Mouse (Mus musculus): Measurements from ENCODE around the gene Veph1. TPM values are rescaled to one million over a fixed set of nuclear protein-coding genes. Genes with fewer than 3 reads are reported as not detected.

Veph1 gene
- polyA plus RNA-seq, 1 experiment from 2014 or later = 0.77 TPM

- no peak overlapping the region for H3K27ac ChIP-seq (replicated peaks; ENCODE audit: low read depth, low read length)
- no peak overlapping the region for H3K4me3 ChIP-seq (ENCODE audit: low read depth, low read length)
- no peak overlapping the region for H3K9ac ChIP-seq (ENCODE audit: low read length)
- no peaks in the 10 kb centered on the region for H3K27me3 ChIP-seq (ENCODE audit: control insufficient read depth, insufficient read depth, low read length)
- H3K36me3 ChIP-seq (ENCODE audit: control insufficient read depth, insufficient read depth, low read length) = no peaks in the 10 kb centered on the region
- no peak overlapping the region for H3K4me2 ChIP-seq (ENCODE audit: low read depth, severe bottlenecking)
- no peaks in the 10 kb centered on the region for H3K9me3 ChIP-seq (ENCODE audit: control insufficient read depth, low read length)
- WGBS = 86% methylated on average over 5 of the region's 5 CpGs
- ATAC-seq (ENCODE audit: insufficient number of reproducible peaks, low FRiP score, low TSS enrichment, low read depth) = no peak
- no peak for DNase-seq (ENCODE audit: low spot score)
- peaks cover 9% of the 10 kb centered on the region for H3K4me1 ChIP-seq (ENCODE audit: control insufficient read depth, insufficient read depth, low read length)
These were observed 131.6 kb downstream of the Veph1 start for GRCm38 (mm10) chr3:66165026-66165425.

GRCm38 (mm10) chr3:66164585-66164984 is 132.1 kb downstream of the Veph1 start:
- Histone ChIP-seq H3K27ac (replicated peaks; ENCODE audit: low read depth, low read length) (no peak overlapping the region), H3K9ac (ENCODE audit: low read length) (no peak overlapping the region), H3K4me3 (ENCODE audit: low read depth, low read length) (no peak overlapping the region), H3K27me3 (ENCODE audit: control insufficient read depth, insufficient read depth, low read length) (no peaks in the 10 kb centered on the region), H3K9me3 (ENCODE audit: control insufficient read depth, low read length) (no peaks in the 10 kb centered on the region), H3K4me2 (ENCODE audit: low read depth, severe bottlenecking) (no peak overlapping the region), H3K36me3 (ENCODE audit: control insufficient read depth, insufficient read depth, low read length) (no peaks in the 10 kb centered on the region), H3K4me1 (ENCODE audit: control insufficient read depth, insufficient read depth, low read length) (peaks cover 9% of the 10 kb centered on the region)
- no peak for DNase-seq (ENCODE audit: low spot score)
- ATAC-seq (ENCODE audit: insufficient number of reproducible peaks, low FRiP score, low TSS enrichment, low read depth) = no peak
- 65% methylated on average over 3 of the region's 3 CpGs for WGBS

GRCm38 (mm10) chr3:66162612-66163011 is 134.0 kb downstream of the Veph1 start:
- Histone ChIP-seq H3K4me1 (ENCODE audit: control insufficient read depth, insufficient read depth, low read length) (peaks cover 9% of the 10 kb centered on the region), H3K36me3 (ENCODE audit: control insufficient read depth, insufficient read depth, low read length) (no peaks in the 10 kb centered on the region), H3K4me3 (ENCODE audit: low read depth, low read length) (no peak overlapping the region), H3K27ac (replicated peaks; ENCODE audit: low read depth, low read length) (no peak overlapping the region), H3K9ac (ENCODE audit: low read length) (no peak overlapping the region), H3K4me2 (ENCODE audit: low read depth, severe bottlenecking) (no peak overlapping the region), H3K9me3 (ENCODE audit: control insufficient read depth, low read length) (no peaks in the 10 kb centered on the region), H3K27me3 (ENCODE audit: control insufficient read depth, insufficient read depth, low read length) (no peaks in the 10 kb centered on the region)
- DNase-seq (ENCODE audit: low spot score) (no peak), ATAC-seq (ENCODE audit: insufficient number of reproducible peaks, low FRiP score, low TSS enrichment, low read depth) (no peak)
- 71% methylated on average over 6 of the region's 6 CpGs for WGBS

GRCm38 (mm10) chr3:66157947-66158346 is 138.7 kb downstream of the Veph1 start:
- no peak overlapping the region for H3K4me2 ChIP-seq (ENCODE audit: low read depth, severe bottlenecking)
- no peak overlapping the region for H3K4me3 ChIP-seq (ENCODE audit: low read depth, low read length)
- no peaks in the 10 kb centered on the region for H3K36me3 ChIP-seq (ENCODE audit: control insufficient read depth, insufficient read depth, low read length)
- DNase-seq (ENCODE audit: low spot score) (no peak), ATAC-seq (ENCODE audit: insufficient number of reproducible peaks, low FRiP score, low TSS enrichment, low read depth) (no peak)
- 87% methylated on average over 8 of the region's 8 CpGs for WGBS
- no peaks in the 10 kb centered on the region for H3K9me3 ChIP-seq (ENCODE audit: control insufficient read depth, low read length)
- H3K9ac ChIP-seq (ENCODE audit: low read length) = no peak overlapping the region
- H3K27ac ChIP-seq (replicated peaks; ENCODE audit: low read depth, low read length) = no peak overlapping the region
- H3K27me3 ChIP-seq (ENCODE audit: control insufficient read depth, insufficient read depth, low read length) = no peaks in the 10 kb centered on the region
- H3K4me1 ChIP-seq (ENCODE audit: control insufficient read depth, insufficient read depth, low read length) = no peaks in the 10 kb centered on the region

- no peak for DNase-seq (ENCODE audit: low spot score)
These were observed 159.0 kb downstream of the Veph1 start for GRCm38 (mm10) chr3:66137601-66138000.

GRCm38 (mm10) chr3:66131264-66131950 is 165.2 kb downstream of the Veph1 start:
- no peak overlapping the region for H3K27ac ChIP-seq (replicated peaks; ENCODE audit: low read depth, low read length)
- no peak overlapping the region for H3K4me2 ChIP-seq (ENCODE audit: low read depth, severe bottlenecking)
- no peaks in the 10 kb centered on the region for H3K4me1 ChIP-seq (ENCODE audit: control insufficient read depth, insufficient read depth, low read length)
- DNase-seq (ENCODE audit: low spot score) = no peak
- no peak for ATAC-seq (ENCODE audit: insufficient number of reproducible peaks, low FRiP score, low TSS enrichment, low read depth)
- H3K36me3 ChIP-seq (ENCODE audit: control insufficient read depth, insufficient read depth, low read length) = no peaks in the 10 kb centered on the region
- WGBS = 40% methylated on average over 4 of the region's 4 CpGs
- H3K27me3 ChIP-seq (ENCODE audit: control insufficient read depth, insufficient read depth, low read length) = no peaks in the 10 kb centered on the region
- H3K4me3 ChIP-seq (ENCODE audit: low read depth, low read length) = no peak overlapping the region
- H3K9me3 ChIP-seq (ENCODE audit: control insufficient read depth, low read length) = no peaks in the 10 kb centered on the region
- H3K9ac ChIP-seq (ENCODE audit: low read length) = no peak overlapping the region

More at GRCm38 (mm10) chr3:66137601-66138000, 159.0 kb downstream of the Veph1 start:
- H3K27me3 ChIP-seq (ENCODE audit: control insufficient read depth, insufficient read depth, low read length) = no peaks in the 10 kb centered on the region
- H3K4me1 ChIP-seq (ENCODE audit: control insufficient read depth, insufficient read depth, low read length) = no peaks in the 10 kb centered on the region
- H3K4me3 ChIP-seq (ENCODE audit: low read depth, low read length) = no peak overlapping the region
- no peak overlapping the region for H3K4me2 ChIP-seq (ENCODE audit: low read depth, severe bottlenecking)
- no peak for ATAC-seq (ENCODE audit: insufficient number of reproducible peaks, low FRiP score, low TSS enrichment, low read depth)
- H3K9me3 ChIP-seq (ENCODE audit: control insufficient read depth, low read length) = no peaks in the 10 kb centered on the region
- no peaks in the 10 kb centered on the region for H3K36me3 ChIP-seq (ENCODE audit: control insufficient read depth, insufficient read depth, low read length)
- H3K27ac ChIP-seq (replicated peaks; ENCODE audit: low read depth, low read length) = no peak overlapping the region
- no peak overlapping the region for H3K9ac ChIP-seq (ENCODE audit: low read length)
- 59% methylated on average over 7 of the region's 7 CpGs for WGBS

GRCm38 (mm10) chr3:66129689-66130088 is 166.9 kb downstream of the Veph1 start:
- no peaks in the 10 kb centered on the region for H3K27me3 ChIP-seq (ENCODE audit: control insufficient read depth, insufficient read depth, low read length)
- WGBS = 77% methylated on average over 5 of the region's 5 CpGs

GRCm38 (mm10) chr3:66105493-66105892 is 191.1 kb downstream of the Veph1 start:
- no peak overlapping the region for H3K9ac ChIP-seq (ENCODE audit: low read length)
- no peaks in the 10 kb centered on the region for H3K27me3 ChIP-seq (ENCODE audit: control insufficient read depth, insufficient read depth, low read length)
- H3K4me2 ChIP-seq (ENCODE audit: low read depth, severe bottlenecking) = no peak overlapping the region
- ATAC-seq (ENCODE audit: insufficient number of reproducible peaks, low FRiP score, low TSS enrichment, low read depth) = peak; percentile 44; the same call in 1 of the 2 replicates
- H3K4me3 ChIP-seq (ENCODE audit: low read depth, low read length) = no peak overlapping the region
- no peaks in the 10 kb centered on the region for H3K36me3 ChIP-seq (ENCODE audit: control insufficient read depth, insufficient read depth, low read length)
- H3K27ac ChIP-seq (replicated peaks; ENCODE audit: low read depth, low read length) = no peak overlapping the region
- WGBS = 24% methylated on average over 5 of the region's 5 CpGs
- no peak for DNase-seq (ENCODE audit: low spot score)
- no peaks in the 10 kb centered on the region for H3K9me3 ChIP-seq (ENCODE audit: control insufficient read depth, low read length)
- 0 out of 2 replicates have a peak, but pooled peaks cover 6% of the 10 kb centered on the region for H3K4me1 ChIP-seq (ENCODE audit: control insufficient read depth, insufficient read depth, low read length)

More at GRCm38 (mm10) chr3:66129689-66130088, 166.9 kb downstream of the Veph1 start:
- Histone ChIP-seq H3K4me1 (ENCODE audit: control insufficient read depth, insufficient read depth, low read length) (no peaks in the 10 kb centered on the region), H3K4me3 (ENCODE audit: low read depth, low read length) (no peak overlapping the region), H3K9me3 (ENCODE audit: control insufficient read depth, low read length) (no peaks in the 10 kb centered on the region), H3K27ac (replicated peaks; ENCODE audit: low read depth, low read length) (no peak overlapping the region), H3K4me2 (ENCODE audit: low read depth, severe bottlenecking) (no peak overlapping the region), H3K36me3 (ENCODE audit: control insufficient read depth, insufficient read depth, low read length) (no peaks in the 10 kb centered on the region), H3K9ac (ENCODE audit: low read length) (no peak overlapping the region)
- no peak for ATAC-seq (ENCODE audit: insufficient number of reproducible peaks, low FRiP score, low TSS enrichment, low read depth)
- DNase-seq (ENCODE audit: low spot score) = no peak

GRCm38 (mm10) chr3:66102599-66102932 is 194.1 kb downstream of the Veph1 start:
- Histone ChIP-seq H3K36me3 (ENCODE audit: control insufficient read depth, insufficient read depth, low read length) (no peaks in the 10 kb centered on the region), H3K4me2 (ENCODE audit: low read depth, severe bottlenecking) (no peak overlapping the region), H3K27me3 (ENCODE audit: control insufficient read depth, insufficient read depth, low read length) (no peaks in the 10 kb centered on the region), H3K9me3 (ENCODE audit: control insufficient read depth, low read length) (no peaks in the 10 kb centered on the region), H3K27ac (replicated peaks; ENCODE audit: low read depth, low read length) (no peak overlapping the region), H3K9ac (ENCODE audit: low read length) (no peak overlapping the region), H3K4me3 (ENCODE audit: low read depth, low read length) (no peak overlapping the region), H3K4me1 (ENCODE audit: control insufficient read depth, insufficient read depth, low read length) (0 out of 2 replicates have a peak, but pooled peaks cover 6% of the 10 kb centered on the region)
- 88% methylated on average over 3 of the region's 3 CpGs for WGBS
- ATAC-seq (ENCODE audit: insufficient number of reproducible peaks, low FRiP score, low TSS enrichment, low read depth) = no peak
- no peak for DNase-seq (ENCODE audit: low spot score)
